Mouse (Mus musculus): ENCODE data around the gene Itpa.

DNA sequence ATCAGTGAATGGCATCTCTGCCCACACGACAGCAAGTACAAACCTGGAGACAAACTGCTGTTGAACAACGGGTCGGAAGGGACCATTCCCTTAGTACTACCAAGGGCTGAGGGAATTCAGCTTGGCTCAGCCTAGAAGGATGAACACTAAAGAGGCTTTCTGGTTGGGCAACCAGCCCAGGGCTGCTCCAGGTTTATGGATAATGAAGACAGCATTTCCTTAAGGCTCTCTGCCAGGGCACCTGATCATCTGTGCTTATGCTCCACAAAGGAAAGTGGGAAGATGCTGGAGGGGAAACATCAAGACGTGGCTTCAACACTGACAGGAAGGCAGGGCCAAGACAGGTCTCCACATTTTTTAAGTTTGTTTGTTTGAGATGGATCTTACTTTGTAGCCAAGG lies 57.0 kb downstream of the Itpa start:
- TF ChIP-seq CTCF (IDR thresholded peaks at IDR 0.05; ENCODE audit: borderline replicate concordance, control insufficient read depth, extremely low read depth, insufficient read depth, low read length, poor library complexity), result no peak
- TF ChIP-seq POLR2A (IDR thresholded peaks at IDR 0.05; ENCODE audit: control insufficient read depth, extremely low read depth, insufficient read depth, low read length, poor library complexity), result no peak

All from thymus, adult 2 months (tissue).